Mouse (Mus musculus) stomach, embryonic 15.5 days (tissue): Measurements from ENCODE around the gene Gzmn. TPM values are rescaled to one million over a fixed set of nuclear protein-coding genes. Genes with fewer than 3 reads are reported as not detected.
"Not testable (repeated sequence)": the region's sequence is repeated elsewhere in the genome, so short reads cannot be mapped to it uniquely, and the experiment has no call there.

ENCODE experiments used
- ATAC-seq: fragments of 200-750 bp; cut with Nextera tagmentation; 2 replicates; pipeline ENCODE4 v1.8.0; 2017; ENCODE audit warnings: low read depth, moderate number of reproducible peaks, moderate TSS enrichment; ENCODE audit not compliant: insufficient read depth, low FRiP score
- H3K27ac ChIP-seq: fragments of 300-500 bp; sonication (generic); 2 replicates; pipeline ENCODE4 v1.5.1; 2015; ENCODE audit warnings: mild to moderate bottlenecking, inconsistent platforms
- H3K27me3 ChIP-seq: fragments of 300-500 bp; sonication (generic); replicated peaks from 2 replicates; pipeline ENCODE4 v1.6.1; 2015; ENCODE audit warnings: inconsistent platforms
- H3K36me3 ChIP-seq: fragments of 300-500 bp; sonication (generic); 2 replicates; pipeline ENCODE4 v1.6.1; 2015; ENCODE audit warnings: inconsistent platforms
- H3K4me1 ChIP-seq: fragments of 300-500 bp; sonication (generic); 2 replicates; pipeline ENCODE4 v1.6.1; 2015; ENCODE audit warnings: inconsistent platforms
- H3K4me2 ChIP-seq: fragments of 300-500 bp; sonication (generic); 2 replicates; pipeline ENCODE4 v1.6.1; 2015; ENCODE audit warnings: mild to moderate bottlenecking, inconsistent platforms
- H3K4me3 ChIP-seq: fragments of 300-500 bp; sonication (generic); replicated peaks from 2 replicates; pipeline ENCODE4 v1.5.1; 2015; ENCODE audit warnings: inconsistent platforms
- H3K9ac ChIP-seq: fragments of 300-500 bp; sonication (generic); 2 replicates; pipeline ENCODE4 v1.6.1; 2015; ENCODE audit warnings: inconsistent platforms
- H3K9me3 ChIP-seq: fragments of 300-500 bp; sonication (generic); 2 replicates; pipeline ENCODE4 v1.6.1; 2016; ENCODE audit warnings: inconsistent platforms
- WGBS: fragments of 180-500 bp; shearing (Covaris S2); methylation state at CpG from one replicate; pipeline ENCODE4 v1.1.7; 2015; 5-methylcytosine and 5-hydroxymethylcytosine counted together
- polyA plus RNA-seq: library from polyadenylated mRNA; unstranded; fragments of >200 nt; fragmentation: Nextera tagmentation; extraction: Ambion mirVana; gene quantifications from 2 replicates; pipeline ENCODE4 v1.2.1, GENCODE M21; 2015

Gene Gzmn
- polyA plus RNA-seq, 1 experiment from 2014 or later = not detected

DNA sequence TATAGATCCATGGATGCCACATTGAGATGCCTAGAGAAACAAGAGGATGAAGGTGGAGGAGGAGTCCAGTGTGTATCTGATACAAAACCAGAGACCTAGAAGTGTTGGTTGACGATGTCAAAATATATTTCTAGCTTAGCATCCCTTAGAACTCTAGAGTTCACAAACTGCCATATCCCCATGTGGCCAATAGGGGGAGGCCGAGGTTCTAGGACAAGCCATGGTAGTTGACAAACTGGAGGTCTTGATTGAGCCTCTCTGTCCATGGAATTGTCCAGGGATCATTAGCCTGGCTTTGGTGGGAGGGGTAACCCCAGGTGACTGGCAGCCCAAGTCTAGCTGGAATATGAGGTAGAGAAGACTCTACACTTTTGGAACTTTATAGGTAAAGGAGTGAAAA lies 19.1 kb downstream of the Gzmn start:
- Histone ChIP-seq H3K4me3 (no peak overlapping the region), H3K9ac (no peak overlapping the region), H3K36me3 (no peaks in the 10 kb centered on the region), H3K9me3 (no peaks in the 10 kb centered on the region), H3K4me2 (no peak overlapping the region), H3K27ac (no peak overlapping the region), H3K4me1 (no peaks in the 10 kb centered on the region), H3K27me3 (no peaks in the 10 kb centered on the region)
- WGBS = 53% methylated on average over 2 of the region's 2 CpGs
- ATAC-seq = no peak

DNA sequence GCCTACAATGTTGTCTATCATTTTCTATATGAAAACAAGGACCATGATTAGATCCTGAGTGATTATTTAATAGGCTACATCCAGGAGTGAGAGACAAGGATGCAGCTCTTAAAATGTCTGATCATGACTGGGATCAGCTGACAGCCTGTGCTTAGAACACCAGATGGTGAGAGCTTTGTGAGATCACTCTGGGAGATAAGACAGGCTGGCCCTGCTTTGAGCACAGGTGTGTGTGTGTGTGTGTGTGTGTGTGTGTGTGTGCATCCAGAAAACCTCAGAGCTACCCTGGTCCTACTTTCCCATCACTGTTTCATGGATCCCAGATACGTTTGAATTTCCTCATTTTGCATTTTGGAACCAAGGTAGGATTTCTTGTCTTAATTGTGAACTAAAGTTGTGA lies 40.7 kb downstream of the Gzmn start:
- not testable (repeated sequence) for H3K36me3 ChIP-seq, H3K4me3 ChIP-seq, H3K9me3 ChIP-seq, H3K27ac ChIP-seq, H3K4me1 ChIP-seq, H3K9ac ChIP-seq, ATAC-seq, H3K4me2 ChIP-seq, H3K27me3 ChIP-seq
- 62% methylated on average over 1 of the region's 1 CpGs for WGBS

- H3K4me2 ChIP-seq, H3K27me3 ChIP-seq, ATAC-seq, H3K9ac ChIP-seq, H3K27ac ChIP-seq, H3K36me3 ChIP-seq, H3K4me1 ChIP-seq, H3K9me3 ChIP-seq, H3K4me3 ChIP-seq: not testable (repeated sequence)
- WGBS = 79% methylated on average over 2 of the region's 2 CpGs
Observed at GRCm38 (mm10) chr14:56132508-56132907, 41.9 kb downstream of the Gzmn start, which contains the start of gene Gzmd. Gzmd (minus strand) TSS chr14:56132608.

- no peaks in the 10 kb centered on the region for H3K36me3 ChIP-seq
- no peak overlapping the region for H3K4me3 ChIP-seq
- no peaks in the 10 kb centered on the region for H3K9me3 ChIP-seq
- H3K27me3 ChIP-seq = no peaks in the 10 kb centered on the region
- 41% methylated on average over 3 of the region's 3 CpGs for WGBS
- no peaks in the 10 kb centered on the region for H3K4me1 ChIP-seq
- no peak overlapping the region for H3K4me2 ChIP-seq
- H3K27ac ChIP-seq = no peak overlapping the region
- no peak overlapping the region for H3K9ac ChIP-seq
- no peak for ATAC-seq
Observed at GRCm38 (mm10) chr14:56128341-56128740, 46.1 kb downstream of the Gzmn start.

- ATAC-seq = no peak
- no peaks in the 10 kb centered on the region for H3K36me3 ChIP-seq
- 79% methylated on average over 3 of the region's 3 CpGs for WGBS
- no peak overlapping the region for H3K27ac ChIP-seq
- H3K4me2 ChIP-seq = no peak overlapping the region
- H3K9ac ChIP-seq = no peak overlapping the region
- no peaks in the 10 kb centered on the region for H3K27me3 ChIP-seq
- no peaks in the 10 kb centered on the region for H3K4me1 ChIP-seq
- no peaks in the 10 kb centered on the region for H3K9me3 ChIP-seq
- H3K4me3 ChIP-seq = no peak overlapping the region
Observed at GRCm38 (mm10) chr14:56123516-56123915, 50.9 kb downstream of the Gzmn start.

- H3K4me2 ChIP-seq = no peak within 1 kb of the TSS
- ATAC-seq = no peak
Observed at GRCm38 (mm10) chr14:56120525-56120924, 53.9 kb downstream of the Gzmn start, which contains the start of gene Gzme. Gzme (minus strand) TSS chr14:56120625.

More at GRCm38 (mm10) chr14:56120525-56120924, 53.9 kb downstream of the Gzmn start, which contains the start of gene Gzme:
- Histone ChIP-seq H3K4me1 (no peaks in the 10 kb centered on the region), H3K27me3 (no peaks in the 10 kb centered on the region), H3K9ac (no peak within 1 kb of the TSS), H3K9me3 (no peaks in the 10 kb centered on the region), H3K4me3 (no peak within 1 kb of the TSS), H3K27ac (no peak within 1 kb of the TSS), H3K36me3 (no peaks in the 10 kb centered on the region)

Other genes with a start within 250 kb of the Gzmn start
- 23.0 and 27.4 TPM in 2 replicates for gene Cma1, start 229.9 kb downstream of the Gzmn start, polyA plus RNA-seq
- gene Cma2, start 223.6 kb downstream of the Gzmn start, polyA plus RNA-seq = not detected in 2 replicates
- 0.48 and 0.57 TPM in 2 replicates for gene Mcpt1, start 156.6 kb downstream of the Gzmn start, polyA plus RNA-seq
- not detected in 2 replicates for gene Mcpt9, start 144.1 kb downstream of the Gzmn start, polyA plus RNA-seq
- 0.37 and 0.49 TPM in 2 replicates for gene Mcpt2, start 132.6 kb downstream of the Gzmn start, polyA plus RNA-seq
- gene Mcpt4, start 112.3 kb downstream of the Gzmn start, polyA plus RNA-seq = 1.4 TPM in 2 replicates
- gene Mcpt8, start 89.3 kb downstream of the Gzmn start, polyA plus RNA-seq = 4.2 and 4.4 TPM in 2 replicates
- gene Ctsg, start 72.0 kb downstream of the Gzmn start, polyA plus RNA-seq = 1.0 and 3.2 TPM in 2 replicates
- gene Gzme, start 54.0 kb downstream of the Gzmn start, polyA plus RNA-seq = not detected in 2 replicates
- not detected in 2 replicates for gene Gzmd, start 42.0 kb downstream of the Gzmn start, polyA plus RNA-seq
- not detected in 2 replicates for gene Gzmg, start 15.0 kb downstream of the Gzmn start, polyA plus RNA-seq
- not detected in 2 replicates for gene Gzmf, start 36.8 kb upstream of the Gzmn start, polyA plus RNA-seq
- not detected in 2 replicates for gene Gzmc, start 60.1 kb upstream of the Gzmn start, polyA plus RNA-seq
- gene Gzmb, start 87.7 kb upstream of the Gzmn start, polyA plus RNA-seq = 1.0 and 1.7 TPM in 2 replicates
- 0.03 and 0.12 TPM in 2 replicates for gene Atp12a, start 190.5 kb upstream of the Gzmn start, polyA plus RNA-seq
- 1.2 and 1.5 TPM in 2 replicates for gene Rnf17, start 228.0 kb upstream of the Gzmn start, polyA plus RNA-seq